Mouse (Mus musculus) effector memory CD4-positive, alpha-beta T cell, adult 5 months (primary cell): ENCODE measurements around the gene Cmtr2. TPM values are rescaled to one million over a fixed set of nuclear protein-coding genes. Genes with fewer than 3 reads are reported as not detected.

ENCODE experiments used
- polyA plus RNA-seq: library from polyadenylated mRNA; unstranded; fragments of 100-300 nt; shearing (Covaris generic); gene quantifications from one replicate; pipeline ENCODE4 v1.2.1, GENCODE M21; 2017

Gene Cmtr2
- 5.2 TPM for polyA plus RNA-seq

DNA sequence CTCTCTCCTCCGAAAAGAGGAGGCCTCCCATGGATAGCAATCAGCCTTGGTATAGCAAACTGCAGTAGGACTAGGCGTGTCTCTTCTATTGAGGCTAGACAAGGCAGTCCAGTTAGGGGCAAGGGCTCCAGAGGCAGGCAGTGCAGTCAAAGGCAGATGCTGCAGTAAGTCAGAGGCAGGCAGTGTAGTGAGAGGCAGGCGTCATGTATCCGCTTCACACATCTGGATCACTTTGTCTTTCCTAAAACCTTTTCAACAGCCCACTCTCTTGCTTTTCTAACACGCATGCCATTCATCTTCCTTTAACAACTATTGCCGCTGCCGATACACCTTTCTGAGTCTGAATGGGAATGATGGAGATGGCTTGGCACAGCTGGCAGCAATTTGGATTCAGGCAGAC, at the start of gene Cmtr2:
TSS of gene Cmtr2 (plus strand) at position 301 of the 400 bp plus-strand sequence.

DNA sequence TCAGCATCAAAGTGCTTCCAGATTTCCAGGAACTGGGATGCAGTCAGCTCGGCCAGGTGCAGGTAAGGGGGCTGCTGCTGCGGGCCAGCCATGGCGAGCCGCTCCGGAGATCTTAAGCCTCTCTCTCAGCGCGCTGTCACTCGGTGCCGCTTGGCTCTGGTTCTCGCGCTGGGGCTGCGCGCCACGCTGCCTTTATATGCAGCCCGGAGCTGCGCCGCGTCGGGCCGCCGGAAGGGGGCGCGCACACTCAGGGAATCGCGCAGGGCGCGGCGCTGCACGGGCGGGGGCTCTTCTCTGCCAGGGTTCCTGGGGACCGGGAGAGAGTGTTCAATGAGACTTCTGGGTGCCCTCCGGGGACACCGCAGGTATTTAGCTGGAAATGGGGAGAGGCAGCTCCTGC, 47.4 kb upstream of the Cmtr2 start, which contains the start of gene Calb2:
TSS of gene Calb2 (minus strand) at position 165 of the 400 bp plus-strand sequence.

DNA sequence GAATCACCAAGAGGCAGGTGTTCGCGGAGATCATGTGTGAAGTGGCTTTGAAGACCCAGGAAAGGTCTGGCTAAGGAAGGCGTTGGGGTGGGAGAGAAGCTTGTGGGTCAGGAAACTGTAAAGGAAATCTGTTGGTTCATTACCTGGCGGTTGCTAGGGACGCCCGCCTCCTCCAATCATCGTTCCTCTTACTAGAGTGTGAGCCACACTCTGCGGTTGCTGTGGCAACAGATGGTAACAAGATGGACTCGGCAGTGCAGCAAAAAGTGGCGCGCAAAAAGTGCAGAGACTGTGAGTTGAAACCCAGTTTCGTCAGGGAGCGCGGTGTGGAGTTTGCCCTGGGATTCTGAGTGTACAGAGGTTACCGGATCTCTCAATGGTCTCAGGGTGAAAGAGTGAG, 51.3 kb downstream of the Cmtr2 start, which contains the start of gene Hydin:
TSS of gene Hydin (plus strand) at position 237 of the 400 bp plus-strand sequence.

Other genes starting within 250 kb of the Cmtr2 start
- gene Tat, start 225.2 kb upstream of the Cmtr2 start, polyA plus RNA-seq: not detected
- not detected for gene Chst4, start 175.9 kb upstream of the Cmtr2 start, polyA plus RNA-seq
- gene Zfp612, start 135.9 kb upstream of the Cmtr2 start, polyA plus RNA-seq: 1.5 TPM
- gene Gm21964, start 114.5 kb upstream of the Cmtr2 start, polyA plus RNA-seq: not detected
- gene Gm17720, start 112.9 kb upstream of the Cmtr2 start, polyA plus RNA-seq: not detected
- gene Calb2, start 47.5 kb upstream of the Cmtr2 start, polyA plus RNA-seq: not detected
- gene Hydin, start 51.3 kb downstream of the Cmtr2 start, polyA plus RNA-seq: not detected